Mouse (Mus musculus) layer of hippocampus, postnatal 36 days (tissue): ENCODE measurements around the gene Cpxm1. TPM values are rescaled to one million over a fixed set of nuclear protein-coding genes. Genes with fewer than 3 reads are reported as not detected.
"Not testable (repeated sequence)": the region's sequence is repeated elsewhere in the genome, so short reads cannot be mapped to it uniquely, and the experiment has no call there.

Experiments
- DNase-seq, 2 experiments: peaks; one replicate each; pipeline ENCODE4 v3.0.0; 2022
- total RNA-seq, 2 experiments: library from RNA; stranded (reverse); gene quantifications; 2 replicates each; pipeline ENCODE4 v1.2.3; 2021

Cpxm1 gene
- total RNA-seq, 2 experiments from 2014 or later = 6.0 to 8.0 TPM

DNA sequence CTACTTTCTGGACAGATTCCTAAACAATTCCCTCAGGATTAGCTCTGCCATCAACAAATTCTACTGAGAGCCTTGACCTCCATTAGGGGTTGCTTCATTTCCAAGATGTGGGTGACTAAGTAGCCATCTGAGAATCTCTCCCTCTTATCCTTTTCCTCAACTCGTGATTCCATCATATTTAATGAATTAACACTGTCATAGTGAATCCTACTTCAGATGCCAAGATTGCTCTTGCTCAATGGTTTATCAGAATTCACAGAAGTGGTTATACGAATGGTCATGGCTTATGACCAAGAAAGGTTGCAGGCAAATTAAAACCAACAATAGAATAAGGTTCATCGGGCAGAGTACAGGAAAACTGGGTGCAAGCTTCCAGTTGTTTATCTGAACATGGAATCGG, 4.5 kb upstream of the Cpxm1 start:
- no peak for DNase-seq

GRCm38 (mm10) chr2:130400046-130400445, 2.7 kb upstream of the Cpxm1 start:
- no peak for DNase-seq

- no peak for DNase-seq
Observed at GRCm38 (mm10) chr2:130398091-130398490, 717 bp upstream of the Cpxm1 start.

GRCm38 (mm10) chr2:130395696-130396095, 1.7 kb downstream of the Cpxm1 start:
- no peak for DNase-seq

GRCm38 (mm10) chr2:130392836-130393235, 4.5 kb downstream of the Cpxm1 start:
- no peak for DNase-seq

- DNase-seq = no peak
Observed at GRCm38 (mm10) chr2:130390993-130391625, 6.3 kb downstream of the Cpxm1 start.

- DNase-seq = no peak
Observed at GRCm38 (mm10) chr2:130388796-130389195, 8.6 kb downstream of the Cpxm1 start.

DNA sequence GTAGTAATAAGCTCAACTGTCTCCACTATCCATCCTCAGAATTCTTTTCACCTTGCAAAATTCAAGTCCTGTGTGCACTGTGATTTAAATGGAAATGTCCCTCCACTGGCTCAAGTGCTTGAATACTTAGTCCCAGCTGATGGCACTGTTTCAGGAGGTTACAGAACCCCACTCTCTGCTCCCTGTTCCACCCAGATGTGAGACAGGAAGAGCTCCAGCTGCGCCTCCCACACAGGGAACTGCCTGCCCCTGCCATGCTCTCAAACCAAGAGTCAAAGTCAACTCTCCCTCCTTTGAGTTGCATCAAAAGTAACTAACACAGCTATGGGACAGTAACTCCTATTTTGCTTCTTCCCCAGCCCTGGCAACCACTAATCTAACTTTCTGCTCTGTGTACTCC, 11.2 kb downstream of the Cpxm1 start:
- DNase-seq = no peak

- no peak for DNase-seq
Observed at GRCm38 (mm10) chr2:130383895-130384294, 13.5 kb downstream of the Cpxm1 start.

- DNase-seq = no peak
Observed at GRCm38 (mm10) chr2:130383205-130383604, 14.2 kb downstream of the Cpxm1 start.

DNA sequence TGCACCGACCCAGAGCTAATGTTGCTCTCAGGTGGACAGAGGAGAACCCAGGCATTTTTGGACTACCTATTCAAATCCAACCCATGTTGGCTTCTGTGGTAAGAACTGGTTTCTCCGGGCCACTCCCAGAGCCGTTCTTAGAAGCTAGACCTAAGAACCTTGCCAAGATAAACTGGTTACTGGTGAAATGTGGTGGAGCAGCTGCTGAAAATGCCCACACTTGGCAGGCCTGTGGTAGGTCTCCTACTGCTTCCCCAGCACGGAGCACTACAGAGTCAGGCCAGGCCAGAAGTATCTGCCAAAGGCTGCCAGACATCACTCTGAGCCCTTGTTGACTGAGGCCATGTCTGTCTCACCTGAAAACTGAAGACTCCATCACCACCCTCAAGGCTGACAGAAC, 22.4 kb downstream of the Cpxm1 start:
- DNase-seq = no peak

DNA sequence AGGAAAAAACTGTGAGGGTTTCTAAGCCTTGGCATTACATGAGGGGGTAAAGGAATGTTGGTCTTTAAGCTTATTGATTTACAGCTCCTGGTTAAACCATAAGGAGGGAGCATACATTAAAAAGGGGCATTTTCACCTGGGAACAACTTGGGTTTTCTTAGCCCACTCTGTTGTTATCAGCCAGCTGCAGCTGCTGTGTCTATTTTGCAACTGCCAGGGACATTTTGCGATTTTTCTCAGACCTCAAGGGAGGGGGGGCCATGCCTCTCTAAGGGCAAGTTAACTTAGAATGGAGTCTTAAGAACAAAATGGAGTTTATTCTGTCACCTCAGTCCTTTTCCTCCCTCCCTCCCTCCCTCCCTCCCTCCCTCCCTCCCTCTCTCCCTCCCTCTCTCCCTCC, 24.3 kb downstream of the Cpxm1 start:
- not testable (repeated sequence) for DNase-seq

DNA sequence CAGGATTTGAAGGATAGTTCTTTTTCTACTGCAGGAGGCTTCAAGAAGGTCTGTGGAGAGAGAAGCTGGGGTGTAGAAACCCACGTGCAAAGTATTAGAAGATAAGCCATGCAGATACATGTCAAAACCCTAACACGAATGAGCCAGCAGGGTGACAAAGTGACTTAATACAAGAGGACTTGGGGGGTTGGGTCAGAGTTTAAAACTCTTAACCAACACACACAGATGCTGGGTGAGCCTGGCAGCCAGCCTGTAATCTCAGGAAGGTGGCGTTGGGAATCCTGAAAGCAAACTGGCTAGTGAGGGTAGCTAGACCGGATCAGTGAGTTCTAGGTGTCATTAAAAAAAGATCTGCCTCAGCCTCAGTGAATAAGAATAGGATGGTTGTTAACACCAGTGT, 30.0 kb downstream of the Cpxm1 start:
- DNase-seq = no peak

GRCm38 (mm10) chr2:130365211-130366094, 31.9 kb downstream of the Cpxm1 start:
- DNase-seq = no peak

- DNase-seq = peak; percentile 21 to 59
Observed at GRCm38 (mm10) chr2:130362511-130363026, 34.8 kb downstream of the Cpxm1 start.

- no peak for DNase-seq
Observed at GRCm38 (mm10) chr2:130358852-130359251, 38.5 kb downstream of the Cpxm1 start.

GRCm38 (mm10) chr2:130357551-130357950, 39.8 kb downstream of the Cpxm1 start:
- no peak for DNase-seq

DNA sequence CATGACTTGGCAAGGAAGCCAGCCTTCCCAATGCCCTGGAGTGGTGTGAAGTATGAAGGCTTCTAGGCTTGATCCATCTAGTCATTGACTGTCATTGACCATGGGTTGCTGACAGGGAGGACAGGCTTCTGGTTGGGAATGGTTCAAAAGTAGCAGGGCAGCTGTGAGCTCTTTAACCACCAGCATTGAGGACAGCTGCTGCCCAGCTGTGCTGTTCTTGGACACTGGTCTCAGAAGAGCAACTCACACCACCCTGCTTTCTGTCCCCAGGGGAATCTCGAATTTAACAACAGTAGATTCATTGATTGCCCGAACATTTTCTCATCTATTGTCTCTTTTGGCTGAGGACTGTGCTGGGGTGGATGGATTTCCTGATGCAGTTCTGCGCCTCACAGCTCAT, 43.5 kb downstream of the Cpxm1 start:
- no peak for DNase-seq

DNA sequence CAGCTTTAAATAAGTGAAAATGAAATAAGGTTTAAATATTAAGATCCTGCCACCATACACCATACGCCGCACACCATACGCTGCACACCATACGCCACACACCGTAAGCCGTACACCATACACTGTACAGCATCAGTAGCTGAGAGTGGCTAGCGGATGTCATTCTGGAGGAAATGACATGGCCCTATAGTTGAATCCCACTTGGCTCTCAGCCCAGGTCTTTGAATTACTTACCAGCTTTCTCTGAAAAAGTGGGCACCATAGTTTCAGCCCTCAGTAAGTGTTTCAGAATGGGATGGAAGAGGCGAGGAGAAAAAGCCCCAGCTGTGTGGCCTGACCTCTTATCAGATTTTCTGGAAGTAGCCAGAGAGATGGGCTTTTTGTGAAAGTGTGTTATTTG, 44.0 kb downstream of the Cpxm1 start:
- no peak for DNase-seq

- peak; percentile 22 to 43 for DNase-seq
Observed at GRCm38 (mm10) chr2:130351758-130352339, 45.5 kb downstream of the Cpxm1 start.

DNA sequence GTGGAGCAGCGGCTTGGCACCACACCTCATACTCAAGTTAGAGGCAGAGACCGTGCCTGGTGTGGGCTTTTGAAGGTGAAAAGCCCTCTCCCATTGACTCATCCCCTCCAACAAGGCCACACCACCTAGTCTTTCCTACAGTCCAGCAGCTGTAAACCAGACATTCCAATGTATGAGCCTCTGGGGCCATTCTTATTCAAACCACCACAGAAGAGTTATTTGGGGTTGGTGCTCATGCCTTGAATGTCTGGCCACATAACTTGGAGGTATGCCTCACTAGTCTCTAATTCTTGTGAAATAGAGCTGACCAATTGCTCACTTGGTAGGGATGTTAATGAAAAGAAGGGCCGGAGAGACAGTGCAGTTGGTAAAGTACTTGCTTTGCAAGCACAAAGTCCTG, 47.0 kb downstream of the Cpxm1 start:
- DNase-seq = no peak

GRCm38 (mm10) chr2:130341220-130341580, 56.2 kb downstream of the Cpxm1 start:
- DNase-seq = no peak
